In the genomic region with DNA sequence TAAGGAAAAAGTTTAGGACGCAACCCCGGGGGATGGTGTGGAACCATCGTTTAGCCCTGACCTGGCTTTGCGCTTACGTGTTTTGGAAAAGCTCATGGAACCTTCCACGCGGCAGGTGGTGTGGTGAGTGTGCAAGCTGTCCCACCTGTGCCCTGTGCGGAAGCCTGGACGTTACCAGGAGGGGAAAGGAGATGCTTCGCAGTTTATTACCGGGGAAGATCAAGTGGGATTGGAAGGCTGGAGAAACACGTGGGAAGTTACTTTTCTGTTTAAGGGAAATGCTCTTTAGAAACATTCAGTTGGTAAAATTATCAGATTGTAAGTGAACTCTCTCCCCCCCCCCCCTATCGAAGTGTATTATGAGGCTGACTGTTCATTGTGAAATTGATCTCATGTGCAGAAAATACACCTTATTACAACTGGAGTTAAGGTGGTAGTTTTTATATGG, we compare ENCODE assay signal across 8 mouse cellular contexts. TPM values are rescaled to one million over a fixed set of nuclear protein-coding genes. Genes with fewer than 3 reads are reported as not detected.
A peak's percentile ranks its signal among the peaks of the same experiment; 100 is the strongest.
DNase-seq lines count a peak whose midpoint lies in the region; ATAC-seq and TF ChIP-seq lines count a peak whose summit lies in the region.

No protein-coding gene starts in this region.

- no peak for TF ChIP-seq CTCF in lung, embryonic 14.5 days (IDR thresholded peaks at IDR 0.05; ENCODE audit: low read depth)

- 0 out of 2 replicates have a peak, but pooled peaks cover 6% of the 10 kb centered on the region for H3K36me3 ChIP-seq in hindbrain, embryonic 10.5 days
- no peaks in the 10 kb centered on the region; the same call in 1 of the 2 replicates for H3K36me3 ChIP-seq in lung, embryonic 14.5 days (ENCODE audit: insufficient read depth)
- H3K36me3 ChIP-seq in stomach, embryonic 16.5 days (ENCODE audit: control insufficient read depth, insufficient read depth, low read length), result no peaks in the 10 kb centered on the region

- peaks cover 36% of the 10 kb centered on the region for H3K4me1 ChIP-seq in hindbrain, embryonic 10.5 days (replicated peaks)
- H3K4me1 ChIP-seq in lung, embryonic 14.5 days (ENCODE audit: insufficient read depth), result peaks cover 4% of the 10 kb centered on the region; the same call in 1 of the 2 replicates
- peaks cover 15% of the 10 kb centered on the region for H3K4me1 ChIP-seq in stomach, embryonic 16.5 days (ENCODE audit: control insufficient read depth, insufficient read depth, low read length)

- no peak for ATAC-seq in frontal cortex, adult (ENCODE audit: low TSS enrichment)
- peak; percentile 29; the same call in 1 of the 2 replicates for ATAC-seq in lung, embryonic 14.5 days (ENCODE audit: insufficient read depth)
- no peak for ATAC-seq in stomach, embryonic 16.5 days (ENCODE audit: insufficient read depth, low FRiP score)

- H3K27ac ChIP-seq in hindbrain, embryonic 10.5 days, result peak overlapping the region; percentile 97
- peak overlapping the region; percentile 69; the same call in 1 of the 2 replicates for H3K27ac ChIP-seq in lung, embryonic 14.5 days (ENCODE audit: low read depth)
- no peak overlapping the region for H3K27ac ChIP-seq in stomach, embryonic 16.5 days (ENCODE audit: low read length)

- H3K9me3 ChIP-seq in hindbrain, embryonic 10.5 days, result no peaks in the 10 kb centered on the region
- H3K9me3 ChIP-seq in lung, embryonic 14.5 days (ENCODE audit: low read depth, low read length), result no peaks in the 10 kb centered on the region
- no peaks in the 10 kb centered on the region for H3K9me3 ChIP-seq in stomach, embryonic 16.5 days (replicated peaks; ENCODE audit: control insufficient read depth, low read length)

- DNase-seq in frontal cortex, postnatal 25 days (ENCODE audit: low spot score in 2 of 2), result peak; percentile 7 to 9
- DNase-seq in 3T3-L1 (ENCODE audit: low read depth, low spot score), result peak; percentile 31
- DNase-seq in cerebellum, postnatal 14 days, result peak; percentile 58 to 71
- DNase-seq in hindbrain, embryonic 10.5 days (ENCODE audit: low spot score), result no peak
- no peak for DNase-seq in lung, embryonic 14.5 days
- DNase-seq in gastrocnemius, adult 8-10 months (ENCODE audit: low spot score in 2 of 2), result no peak

- peak overlapping the region; percentile 90 for H3K4me2 ChIP-seq in lung, embryonic 14.5 days
- H3K4me2 ChIP-seq in stomach, embryonic 16.5 days (ENCODE audit: low read depth, low read length), result peak overlapping the region; percentile 93

- 3% methylated on average over 13 of the region's 13 CpGs for WGBS in hindbrain, embryonic 10.5 days
- WGBS in lung, embryonic 14.5 days, result 2% methylated on average over 13 of the region's 13 CpGs
- 4% methylated on average over 13 of the region's 13 CpGs for WGBS in stomach, embryonic 16.5 days

- H3K4me3 ChIP-seq in hindbrain, embryonic 10.5 days, result peak overlapping the region; percentile 89
- peak overlapping the region; percentile 87 for H3K4me3 ChIP-seq in lung, embryonic 14.5 days (ENCODE audit: low read depth, low read length)
- peak overlapping the region; percentile 74 for H3K4me3 ChIP-seq in stomach, embryonic 16.5 days (replicated peaks; ENCODE audit: low read length)

- peak overlapping the region; percentile 87 for H3K9ac ChIP-seq in lung, embryonic 14.5 days
- peak overlapping the region; percentile 92 for H3K9ac ChIP-seq in stomach, embryonic 16.5 days (ENCODE audit: low read length)

- peaks cover 13% of the 10 kb centered on the region for H3K27me3 ChIP-seq in hindbrain, embryonic 10.5 days (ENCODE audit: insufficient read depth, poor library complexity, severe bottlenecking)
- H3K27me3 ChIP-seq in lung, embryonic 14.5 days (ENCODE audit: insufficient read depth, low read length), result no peaks in the 10 kb centered on the region
- H3K27me3 ChIP-seq in stomach, embryonic 16.5 days (ENCODE audit: control insufficient read depth, insufficient read depth, low read length), result no peaks in the 10 kb centered on the region

RNA-seq across cellular contexts. Expression of a gene that starts 1.6 kb away (rescaled TPM):
- 39.5 and 41.2 TPM in 2 replicates for polyA plus RNA-seq in hindbrain, embryonic 10.5 days (2016; fragmentation: Nextera tagmentation; extraction: Ambion mirVana)
- polyA plus RNA-seq in lung, embryonic 14.5 days (2014; fragmentation: Nextera tagmentation; extraction: Ambion mirVana), result 39.9 and 42.7 TPM in 2 replicates
- polyA plus RNA-seq in stomach, embryonic 16.5 days (2015; fragmentation: Nextera tagmentation; extraction: Ambion mirVana), result 14.3 and 15.8 TPM in 2 replicates
- total RNA-seq in gastrocnemius, adult 8-10 months (2022), result 10 to 100 TPM; 35.9 to 40.1 (median 37.6) TPM

RNA-seq across cellular contexts. Expression of a gene that starts 58.4 kb away (rescaled TPM):
- polyA plus RNA-seq in hindbrain, embryonic 10.5 days (2016; fragmentation: Nextera tagmentation; extraction: Ambion mirVana), result 75.0 and 82.5 TPM in 2 replicates
- polyA plus RNA-seq in lung, embryonic 14.5 days (2014; fragmentation: Nextera tagmentation; extraction: Ambion mirVana), result 62.3 and 65.9 TPM in 2 replicates
- polyA plus RNA-seq in stomach, embryonic 16.5 days (2015; fragmentation: Nextera tagmentation; extraction: Ambion mirVana), result 50.0 and 50.8 TPM in 2 replicates
- total RNA-seq in gastrocnemius, adult 8-10 months (2022), result 10 to 100 TPM; 18.1 to 22.2 (median 19.9) TPM

Comparison
In these comparisons a context has a peak if more than half of its experiments do, and no peak if none do; other contexts are left out.
1. DNase-seq: peak in frontal cortex, postnatal 25 days (2 of 2), 3T3-L1 (single experiment) and cerebellum, postnatal 14 days (2 of 2); none in hindbrain, embryonic 10.5 days (single experiment), lung, embryonic 14.5 days (single experiment) and gastrocnemius, adult 8-10 months (0 of 2).
2. Peak in every context shown above with its lines, with median percentiles within 50 percentile points of each other: H3K4me3 ChIP-seq.